Mouse (Mus musculus): ENCODE measurements around the gene Olr1.

GRCm38 (mm10) chr6:129517752-129518408 is 10.9 kb upstream of the Olr1 start:
- no peak for TF ChIP-seq ZKSCAN1 (IDR thresholded peaks at IDR 0.05; ENCODE audit: borderline replicate concordance, low read depth, low read length)
- no peak for TF ChIP-seq MAX (IDR thresholded peaks at IDR 0.05; ENCODE audit: low read length)
- peak in 1 of 2 experiments; percentile 85; a peak in 2 of 4 replicates for TF ChIP-seq CTCF (conservative IDR thresholded peaks at IDR 0.05 in 1 of 2, IDR thresholded peaks at IDR 0.05 in 1 of 2; ENCODE audit: low read depth in 2 of 2, low read length in 2 of 2)
- no peak for TF ChIP-seq GABPA (IDR thresholded peaks at IDR 0.05; ENCODE audit: insufficient replicate concordance, low read depth, low read length)
- TF ChIP-seq USF2 (conservative IDR thresholded peaks at IDR 0.05; ENCODE audit: low read depth, low read length), result no peak
- no peak for TF ChIP-seq TBP (conservative IDR thresholded peaks at IDR 0.05; ENCODE audit: low read depth, low read length)
- TF ChIP-seq POLR2A (IDR thresholded peaks at IDR 0.05; ENCODE audit: low read depth, low read length), result no peak
- TF ChIP-seq TCF12 (IDR thresholded peaks at IDR 0.05; ENCODE audit: low read depth, low read length), result no peak
- no peak for TF ChIP-seq MAZ (IDR thresholded peaks at IDR 0.05; ENCODE audit: low read depth, low read length)
- TF ChIP-seq RAD21 (IDR thresholded peaks at IDR 0.05; ENCODE audit: low read depth, low read length), result peak; percentile 83
- TF ChIP-seq E2F4 (IDR thresholded peaks at IDR 0.05; ENCODE audit: insufficient replicate concordance, low read depth, low read length), result no peak
- TF ChIP-seq JUND (conservative IDR thresholded peaks at IDR 0.05; ENCODE audit: low read depth, low read length), result no peak
